Mouse (Mus musculus) lung, embryonic 15.5 days (tissue): Measurements from ENCODE around the gene Snd1. TPM values are rescaled to one million over a fixed set of nuclear protein-coding genes. Genes with fewer than 3 reads are reported as not detected.
A peak's percentile ranks its signal among the peaks of the same experiment; 100 is the strongest.

ENCODE experiments used
- ATAC-seq: fragments of 200-750 bp; cut with Nextera tagmentation; 2 replicates; pipeline ENCODE4 v1.8.0; 2017; ENCODE audit warnings: moderate number of reproducible peaks, borderline replicate concordance; ENCODE audit not compliant: low FRiP score, low TSS enrichment; ENCODE audit errors: extremely low read depth
- H3K27ac ChIP-seq: fragments of 300-500 bp; sonication (generic); 2 replicates; pipeline ENCODE4 v1.5.1; 2015; ENCODE audit warnings: moderate library complexity, mild to moderate bottlenecking, inconsistent platforms
- H3K27me3 ChIP-seq: fragments of 300-500 bp; sonication (generic); 2 replicates; pipeline ENCODE4 v1.6.1; 2015; ENCODE audit warnings: inconsistent platforms
- H3K36me3 ChIP-seq: fragments of 300-500 bp; sonication (generic); 2 replicates; pipeline ENCODE4 v1.6.1; 2015; ENCODE audit warnings: inconsistent platforms
- H3K4me1 ChIP-seq: fragments of 300-500 bp; sonication (generic); 2 replicates; pipeline ENCODE4 v1.6.1; 2015; ENCODE audit warnings: inconsistent platforms
- H3K4me2 ChIP-seq: fragments of 300-500 bp; sonication (generic); 2 replicates; pipeline ENCODE4 v1.6.1; 2015; ENCODE audit warnings: inconsistent platforms, mild to moderate bottlenecking, moderate library complexity
- H3K4me3 ChIP-seq: fragments of 300-500 bp; sonication (generic); 2 replicates; pipeline ENCODE4 v1.5.1; 2015; ENCODE audit warnings: mild to moderate bottlenecking, inconsistent platforms
- H3K9ac ChIP-seq: fragments of 300-500 bp; sonication (generic); 2 replicates; pipeline ENCODE4 v1.6.1; 2015; ENCODE audit warnings: inconsistent platforms
- H3K9me3 ChIP-seq: fragments of 300-500 bp; sonication (generic); 2 replicates; pipeline ENCODE4 v1.6.1; 2016; ENCODE audit warnings: inconsistent platforms
- WGBS: fragments of 180-500 bp; shearing (Covaris S2); methylation state at CpG from one replicate; pipeline ENCODE4 v1.1.7; 2015; 5-methylcytosine and 5-hydroxymethylcytosine counted together
- polyA plus RNA-seq: library from polyadenylated mRNA; unstranded; fragments of >200 nt; fragmentation: Nextera tagmentation; extraction: Ambion mirVana; gene quantifications from 2 replicates; pipeline ENCODE4 v1.2.1, GENCODE M21; 2015

Gene Snd1
- polyA plus RNA-seq, 1 experiment from 2014 or later: 131 TPM

DNA sequence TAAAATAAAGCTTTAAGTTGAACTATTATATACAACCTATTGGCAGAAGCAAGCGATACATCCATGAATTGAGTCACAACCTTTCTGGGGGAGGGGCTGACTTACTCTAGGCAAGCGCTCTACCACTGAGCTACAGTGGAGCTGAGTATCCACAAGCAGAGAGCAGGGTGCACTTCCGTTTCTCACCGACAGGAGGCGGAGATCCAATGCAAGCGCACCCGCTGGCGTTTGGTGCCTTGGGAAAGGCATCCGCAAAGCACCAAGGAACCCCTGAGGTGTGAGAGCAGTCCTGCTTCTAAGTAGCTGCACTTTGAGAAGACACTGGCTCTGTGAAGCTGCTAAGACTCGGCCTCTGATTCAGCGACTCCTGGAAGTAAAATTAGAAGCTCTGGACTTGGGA lies 480.6 kb downstream of the Snd1 start:
- Histone ChIP-seq H3K4me1 (no peaks in the 10 kb centered on the region), H3K27ac (no peak overlapping the region), H3K9me3 (no peaks in the 10 kb centered on the region), H3K9ac (no peak overlapping the region), H3K27me3 (no peaks in the 10 kb centered on the region), H3K36me3 (no peaks in the 10 kb centered on the region), H3K4me3 (no peak overlapping the region), H3K4me2 (no peak overlapping the region)
- no peak for ATAC-seq
- 19% methylated on average over 11 of the region's 11 CpGs for WGBS

GRCm38 (mm10) chr6:28957486-28957885 lies 482.5 kb downstream of the Snd1 start:
- Histone ChIP-seq H3K4me1 (no peaks in the 10 kb centered on the region), H3K36me3 (no peaks in the 10 kb centered on the region), H3K27ac (no peak overlapping the region), H3K9ac (no peak overlapping the region), H3K9me3 (no peaks in the 10 kb centered on the region), H3K4me3 (no peak overlapping the region), H3K27me3 (no peaks in the 10 kb centered on the region), H3K4me2 (no peak overlapping the region)
- no peak for ATAC-seq
- WGBS: 80% methylated on average over 10 of the region's 10 CpGs

GRCm38 (mm10) chr6:28963178-28963577 lies 488.2 kb downstream of the Snd1 start:
- Histone ChIP-seq H3K36me3 (no peaks in the 10 kb centered on the region), H3K4me1 (no peaks in the 10 kb centered on the region), H3K27me3 (no peaks in the 10 kb centered on the region), H3K4me2 (no peak overlapping the region), H3K27ac (no peak overlapping the region), H3K9ac (no peak overlapping the region), H3K9me3 (no peaks in the 10 kb centered on the region), H3K4me3 (no peak overlapping the region)
- WGBS: 59% methylated on average over 5 of the region's 5 CpGs
- ATAC-seq: no peak

DNA sequence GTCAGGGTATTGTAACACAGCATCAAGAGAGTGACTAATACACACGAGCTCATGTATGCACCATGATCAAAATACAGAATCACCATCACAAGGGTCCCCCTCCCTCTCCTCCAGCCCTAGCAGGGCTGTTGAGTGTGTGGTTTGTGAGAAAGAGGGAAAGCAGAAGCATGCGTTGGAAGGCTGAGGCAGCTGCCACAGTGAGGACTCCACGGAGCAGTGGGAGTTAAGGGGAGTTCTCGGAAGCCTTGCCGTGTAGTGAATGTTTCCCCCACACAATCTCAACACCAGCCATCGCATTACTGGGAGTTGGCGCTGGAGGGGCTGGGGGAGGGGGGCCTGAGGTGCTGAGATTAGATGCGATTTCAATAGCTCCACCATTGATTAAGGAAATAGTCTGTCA lies 490.3 kb downstream of the Snd1 start:
- Histone ChIP-seq H3K9me3 (no peaks in the 10 kb centered on the region), H3K36me3 (no peaks in the 10 kb centered on the region), H3K27ac (no peak overlapping the region), H3K27me3 (no peaks in the 10 kb centered on the region), H3K4me3 (no peak overlapping the region), H3K9ac (no peak overlapping the region), H3K4me1 (no peaks in the 10 kb centered on the region), H3K4me2 (no peak overlapping the region)
- no peak for ATAC-seq
- WGBS: 41% methylated on average over 8 of the region's 8 CpGs

DNA sequence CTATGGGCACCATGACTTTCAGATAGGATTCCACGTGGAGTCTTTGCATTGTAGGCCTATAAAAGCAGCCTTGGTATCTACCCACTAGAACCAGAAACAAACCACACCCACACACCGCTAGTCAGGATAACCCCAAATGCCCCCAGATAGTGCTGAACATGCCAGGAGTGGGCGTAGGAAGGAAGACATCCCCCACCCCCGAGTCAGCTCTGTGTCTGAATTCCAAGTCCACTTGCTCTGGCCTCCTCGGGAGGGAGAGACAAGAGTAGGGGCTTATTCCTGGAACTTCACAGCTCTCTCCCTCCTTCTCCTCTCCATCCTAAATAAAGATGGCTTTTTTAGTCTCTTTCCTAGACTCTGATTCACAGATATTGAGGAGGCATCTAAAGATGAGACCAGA lies 494.7 kb downstream of the Snd1 start:
- ATAC-seq: no peak
- H3K4me3 ChIP-seq: no peak overlapping the region
- 33% methylated on average over 5 of the region's 5 CpGs for WGBS
- H3K36me3 ChIP-seq: no peaks in the 10 kb centered on the region
- no peaks in the 10 kb centered on the region for H3K4me1 ChIP-seq
- H3K27me3 ChIP-seq: no peaks in the 10 kb centered on the region
- H3K9me3 ChIP-seq: no peaks in the 10 kb centered on the region
- H3K9ac ChIP-seq: no peak overlapping the region
- no peak overlapping the region for H3K4me2 ChIP-seq
- H3K27ac ChIP-seq: no peak overlapping the region

- H3K4me1 ChIP-seq: no peaks in the 10 kb centered on the region
- no peak for ATAC-seq
- WGBS: 53% methylated on average over 4 of the region's 4 CpGs
These were observed 495.8 kb downstream of the Snd1 start for GRCm38 (mm10) chr6:28970711-28971110.

DNA sequence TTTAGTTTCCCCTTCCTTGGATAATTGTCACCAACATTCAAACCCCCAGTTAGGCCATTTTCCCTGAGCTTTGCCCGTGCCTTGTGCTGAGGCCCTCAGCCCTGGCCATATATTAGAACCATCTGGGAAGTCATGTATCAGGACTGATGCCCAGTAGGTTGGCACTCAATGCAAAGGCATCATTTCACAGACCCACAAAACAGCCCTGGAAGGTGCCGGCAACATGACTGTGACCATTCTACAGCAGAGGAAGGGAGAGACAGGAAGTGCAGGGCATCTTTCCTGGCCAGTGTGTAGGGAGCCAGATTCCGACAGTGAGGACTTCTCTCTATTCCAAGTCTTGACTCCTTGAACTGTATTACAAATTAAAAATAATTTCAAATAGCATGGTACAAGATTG lies 499.6 kb downstream of the Snd1 start:
- Histone ChIP-seq H3K4me3 (no peak overlapping the region), H3K4me2 (no peak overlapping the region), H3K9me3 (no peaks in the 10 kb centered on the region), H3K4me1 (no peaks in the 10 kb centered on the region), H3K36me3 (no peaks in the 10 kb centered on the region), H3K27me3 (peaks cover 7% of the 10 kb centered on the region; the same call in 1 of the 2 replicates), H3K9ac (no peak overlapping the region), H3K27ac (no peak overlapping the region)
- 91% methylated on average over 3 of the region's 3 CpGs for WGBS
- no peak for ATAC-seq

More at GRCm38 (mm10) chr6:28970711-28971110, 495.8 kb downstream of the Snd1 start:
- no peak overlapping the region for H3K27ac ChIP-seq
- no peak overlapping the region for H3K9ac ChIP-seq
- no peak overlapping the region for H3K4me2 ChIP-seq
- no peaks in the 10 kb centered on the region for H3K27me3 ChIP-seq
- H3K9me3 ChIP-seq: no peaks in the 10 kb centered on the region
- no peaks in the 10 kb centered on the region for H3K36me3 ChIP-seq
- H3K4me3 ChIP-seq: no peak overlapping the region

DNA sequence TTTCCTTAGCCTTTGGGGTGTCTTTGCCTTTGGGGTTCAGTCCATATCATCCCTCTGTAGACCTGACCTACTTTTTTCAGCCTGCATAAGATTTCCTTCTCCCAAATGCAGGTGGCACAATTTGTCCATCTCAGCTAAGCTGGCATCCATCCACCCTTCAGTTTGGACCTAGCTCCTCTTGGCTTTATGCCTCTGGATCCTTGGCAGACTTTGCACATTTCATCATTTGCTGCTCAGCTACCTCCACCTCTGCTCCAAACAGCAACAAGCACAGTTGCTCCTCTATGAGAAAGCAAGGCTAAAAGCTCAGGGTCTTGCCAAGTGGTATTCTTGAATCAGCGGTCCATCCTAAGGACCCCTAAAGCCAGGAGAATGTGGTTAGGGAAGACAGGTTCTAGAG lies 500.2 kb downstream of the Snd1 start:
- no peaks in the 10 kb centered on the region for H3K9me3 ChIP-seq
- no peak overlapping the region for H3K4me3 ChIP-seq
- no peak for ATAC-seq
- peaks cover 11% of the 10 kb centered on the region; the same call in 1 of the 2 replicates for H3K27me3 ChIP-seq
- H3K27ac ChIP-seq: no peak overlapping the region
- 91% methylated on average over 1 of the region's 1 CpGs for WGBS
- no peak overlapping the region for H3K9ac ChIP-seq
- no peaks in the 10 kb centered on the region for H3K36me3 ChIP-seq
- 0 out of 2 replicates have a peak, but pooled peaks cover 2% of the 10 kb centered on the region for H3K4me1 ChIP-seq
- no peak overlapping the region for H3K4me2 ChIP-seq

DNA sequence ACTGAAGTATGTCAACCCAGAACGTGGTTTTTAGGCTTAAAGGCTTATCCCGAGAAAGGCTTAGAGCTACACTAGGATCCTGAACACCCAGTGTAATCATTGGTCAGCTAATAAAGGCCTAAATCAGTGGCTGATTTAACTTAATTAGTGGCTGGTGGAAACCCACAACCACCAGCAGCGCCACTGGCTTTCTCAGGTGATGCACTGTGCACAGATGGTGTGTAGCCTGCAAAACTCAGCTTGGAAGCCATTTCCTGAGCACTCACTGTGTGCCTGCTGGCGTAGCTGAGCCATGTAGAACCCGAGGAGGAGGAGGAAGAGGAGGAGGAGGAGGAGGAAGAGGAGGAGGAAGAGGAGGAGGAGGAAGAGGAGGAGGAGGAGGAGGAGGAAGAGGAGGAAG lies 503.1 kb downstream of the Snd1 start:
- no peaks in the 10 kb centered on the region for H3K36me3 ChIP-seq
- H3K9me3 ChIP-seq: no peaks in the 10 kb centered on the region
- H3K4me3 ChIP-seq: no peak overlapping the region
- H3K27me3 ChIP-seq: peaks cover 39% of the 10 kb centered on the region
- peaks cover 17% of the 10 kb centered on the region for H3K4me1 ChIP-seq
- ATAC-seq: no peak
- WGBS: 57% methylated on average over 3 of the region's 5 CpGs
- H3K27ac ChIP-seq: no peak overlapping the region
- no peak overlapping the region for H3K9ac ChIP-seq
- H3K4me2 ChIP-seq: no peak overlapping the region

DNA sequence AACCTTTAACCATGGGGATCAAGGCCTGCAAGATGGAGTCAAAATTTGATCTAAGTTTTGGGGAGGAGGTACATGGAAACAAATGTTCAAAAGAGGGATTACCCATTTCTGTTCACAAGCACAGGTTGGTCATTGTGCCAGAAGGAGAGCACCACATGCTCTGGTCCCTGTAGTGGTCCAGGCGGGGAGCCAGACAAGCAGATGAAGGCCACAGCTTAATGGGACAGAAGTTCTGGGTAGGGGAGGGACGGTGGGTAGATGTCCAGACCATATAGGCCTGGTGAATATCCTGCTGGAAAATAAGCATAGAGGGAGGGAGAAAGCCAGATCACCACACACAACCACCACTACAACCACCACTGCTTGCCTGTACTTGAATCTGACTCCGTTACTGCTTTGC lies 503.9 kb downstream of the Snd1 start:
- Histone ChIP-seq H3K4me1 (peaks cover 17% of the 10 kb centered on the region), H3K27me3 (peaks cover 39% of the 10 kb centered on the region)
- WGBS: 88% methylated on average over 3 of the region's 3 CpGs

GRCm38 (mm10) chr6:28979586-28979985 lies 504.6 kb downstream of the Snd1 start:
- H3K36me3 ChIP-seq: no peaks in the 10 kb centered on the region
- no peak overlapping the region for H3K9ac ChIP-seq
- H3K4me2 ChIP-seq: no peak overlapping the region
- no peak for ATAC-seq
- 62% methylated on average over 8 of the region's 8 CpGs for WGBS
- peaks cover 39% of the 10 kb centered on the region for H3K27me3 ChIP-seq
- peaks cover 17% of the 10 kb centered on the region for H3K4me1 ChIP-seq
- H3K27ac ChIP-seq: no peak overlapping the region
- no peak overlapping the region for H3K4me3 ChIP-seq
- no peaks in the 10 kb centered on the region for H3K9me3 ChIP-seq

More for the DNA sequence above, 503.9 kb downstream of the Snd1 start:
- no peaks in the 10 kb centered on the region for H3K36me3 ChIP-seq
- H3K9ac ChIP-seq: no peak overlapping the region
- no peak overlapping the region for H3K27ac ChIP-seq
- no peak overlapping the region for H3K4me2 ChIP-seq
- no peak overlapping the region for H3K4me3 ChIP-seq
- H3K9me3 ChIP-seq: no peaks in the 10 kb centered on the region
- ATAC-seq: no peak

GRCm38 (mm10) chr6:28980219-28980618 lies 505.3 kb downstream of the Snd1 start:
- Histone ChIP-seq H3K27me3 (peaks cover 39% of the 10 kb centered on the region), H3K27ac (no peak overlapping the region), H3K36me3 (no peaks in the 10 kb centered on the region), H3K9me3 (no peaks in the 10 kb centered on the region), H3K4me1 (peaks cover 17% of the 10 kb centered on the region), H3K9ac (no peak overlapping the region), H3K4me3 (peak overlapping the region; percentile 43), H3K4me2 (peak overlapping the region; percentile 78)
- no peak for ATAC-seq
- WGBS: 3% methylated on average over 14 of the region's 14 CpGs
